Comparison of ENCODE assay signal across 15 mouse cellular contexts in the genomic region with DNA sequence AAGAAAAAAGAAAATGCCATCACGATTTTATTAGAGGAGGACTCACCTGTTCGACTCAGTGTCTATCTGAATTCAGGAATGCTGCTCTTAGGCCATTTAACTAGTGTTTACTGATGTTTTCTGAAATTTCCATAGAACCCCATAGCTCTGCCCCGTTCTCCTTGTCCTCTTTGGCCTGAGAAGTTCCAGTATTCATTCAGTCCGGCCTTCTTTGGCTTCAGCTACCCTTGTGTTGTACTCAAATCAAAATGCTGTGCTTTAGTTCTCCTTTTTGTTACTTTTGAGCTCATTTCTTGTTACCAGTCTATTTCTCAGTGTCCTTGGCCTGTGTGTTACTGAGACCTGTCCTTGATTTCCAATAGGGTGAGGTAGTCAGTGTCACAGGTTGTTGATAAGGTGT. TPM values are rescaled to one million over a fixed set of nuclear protein-coding genes. Genes with fewer than 3 reads are reported as not detected.
DNase-seq lines count a peak whose midpoint lies in the region; ATAC-seq lines count a peak whose summit lies in the region.
"Had no signal": no experiment of that assay in that cellular context is flagged by ENCODE, and none has a peak within 500 bp of the region (broad histone marks: within the 10 kb centered on the region; RNA-seq: fewer than 3 reads in every experiment).

No protein-coding gene starts in this region.

- no peaks in the 10 kb centered on the region for H3K36me3 ChIP-seq in heart, embryonic 14.5 days (ENCODE audit: control insufficient read depth, insufficient read depth, low read length)
- H3K36me3 ChIP-seq in liver, embryonic 11.5 days (ENCODE audit: control insufficient read depth, insufficient read depth, low read length), result no peaks in the 10 kb centered on the region
- H3K36me3 ChIP-seq in liver, embryonic 12.5 days, result no peaks in the 10 kb centered on the region
- no peaks in the 10 kb centered on the region for H3K36me3 ChIP-seq in liver, embryonic 15.5 days (replicated peaks)
- H3K36me3 ChIP-seq in midbrain, embryonic 10.5 days, result no peaks in the 10 kb centered on the region
- H3K36me3 ChIP-seq: limb, embryonic 10.5 days had no signal

- peaks cover 0 to 9% of the 10 kb centered on the region in 2 experiments; a peak in 2 of 4 replicates for H3K4me1 ChIP-seq in heart, embryonic 14.5 days (ENCODE audit: control insufficient read depth in 2 of 2, insufficient read depth in 2 of 2, low read length in 2 of 2)
- no peaks in the 10 kb centered on the region for H3K4me1 ChIP-seq in liver, embryonic 11.5 days (replicated peaks; ENCODE audit: control insufficient read depth, insufficient read depth, low read length)
- 0 out of 2 replicates have a peak, but pooled peaks cover 7% of the 10 kb centered on the region for H3K4me1 ChIP-seq in liver, embryonic 12.5 days
- 0 out of 2 replicates have a peak, but pooled peaks cover 5% of the 10 kb centered on the region for H3K4me1 ChIP-seq in liver, embryonic 15.5 days (replicated peaks)
- H3K4me1 ChIP-seq in midbrain, embryonic 10.5 days, result peaks cover 13% of the 10 kb centered on the region
- H3K4me1 ChIP-seq: limb, embryonic 10.5 days had no signal

- H3K9me3 ChIP-seq in heart, embryonic 14.5 days (ENCODE audit: control insufficient read depth, low read length), result no peaks in the 10 kb centered on the region
- H3K9me3 ChIP-seq in liver, embryonic 11.5 days (ENCODE audit: control insufficient read depth, low read length), result no peaks in the 10 kb centered on the region
- no peaks in the 10 kb centered on the region for H3K9me3 ChIP-seq in liver, embryonic 12.5 days (replicated peaks)
- no peaks in the 10 kb centered on the region for H3K9me3 ChIP-seq in liver, embryonic 15.5 days (replicated peaks)
- no peaks in the 10 kb centered on the region for H3K9me3 ChIP-seq in midbrain, embryonic 10.5 days (replicated peaks)
- H3K9me3 ChIP-seq: limb, embryonic 10.5 days had no signal

- 0 out of 4 replicates have a peak overlapping the region, but pooled peaks of 1 of the 2 experiments have one; percentile 91 for H3K27ac ChIP-seq in heart, embryonic 14.5 days (replicated peaks in 1 of 2; ENCODE audit: control insufficient read depth in 1 of 2, insufficient read depth in 1 of 2, low read depth in 2 of 2, low read length in 2 of 2)
- no peak overlapping the region for H3K27ac ChIP-seq in liver, embryonic 11.5 days (ENCODE audit: low read depth, low read length)
- H3K27ac ChIP-seq in liver, embryonic 12.5 days, result no peak overlapping the region
- H3K27ac ChIP-seq in liver, embryonic 15.5 days (replicated peaks), result no peak overlapping the region
- H3K27ac ChIP-seq in midbrain, embryonic 10.5 days (replicated peaks), result no peak overlapping the region

- intact Hi-C loops in heart, postnatal 14 days (cut with DNase I), result loop anchor here (5.0 kb wide), 2 partner anchors 94 to 419 kb away; no protein-coding TSS in a partner anchor

- 73% methylated on average over 4 of the region's 4 CpGs for WGBS in heart, embryonic 14.5 days
- WGBS in liver, embryonic 11.5 days, result 76% methylated on average over 4 of the region's 4 CpGs
- 65% methylated on average over 4 of the region's 4 CpGs for WGBS in liver, embryonic 12.5 days (ENCODE audit: insufficient replicate concordance)
- 59% methylated on average over 4 of the region's 4 CpGs for WGBS in liver, embryonic 15.5 days (ENCODE audit: insufficient replicate concordance)
- WGBS in midbrain, embryonic 10.5 days, result 88% methylated on average over 4 of the region's 4 CpGs

- DNase-seq in heart, postnatal 14 days, result no peak
- DNase-seq in liver, embryonic 11.5 days (ENCODE audit: low spot score), result no peak
- DNase-seq in B cell, adult 2 months, result peak; percentile 19 to 28
- no peak for DNase-seq in urinary bladder, adult 18-20 months (ENCODE audit: low spot score in 2 of 2)
- no peak for DNase-seq in midbrain, embryonic 10.5 days (ENCODE audit: low spot score)

- H3K27me3 ChIP-seq in heart, embryonic 14.5 days (ENCODE audit: control insufficient read depth, insufficient read depth, low read length), result no peaks in the 10 kb centered on the region
- H3K27me3 ChIP-seq in liver, embryonic 11.5 days (replicated peaks; ENCODE audit: control insufficient read depth, insufficient read depth, low read length), result no peaks in the 10 kb centered on the region
- H3K27me3 ChIP-seq in liver, embryonic 12.5 days (replicated peaks), result no peaks in the 10 kb centered on the region
- H3K27me3 ChIP-seq in liver, embryonic 15.5 days, result no peaks in the 10 kb centered on the region
- no peaks in the 10 kb centered on the region for H3K27me3 ChIP-seq in midbrain, embryonic 10.5 days (ENCODE audit: low read depth, poor library complexity, severe bottlenecking)
- H3K27me3 ChIP-seq: Patski had no signal

- H3K4me3 ChIP-seq in heart, embryonic 14.5 days (ENCODE audit: control insufficient read depth in 1 of 2, insufficient read depth in 1 of 2, low read depth in 1 of 2, low read length in 2 of 2), result no peak overlapping the region
- no peak overlapping the region for H3K4me3 ChIP-seq in liver, embryonic 11.5 days (ENCODE audit: low read depth, low read length)
- no peak overlapping the region; the same call in 1 of the 2 replicates for H3K4me3 ChIP-seq in liver, embryonic 12.5 days
- no peak overlapping the region; the same call in 1 of the 2 replicates for H3K4me3 ChIP-seq in liver, embryonic 15.5 days (replicated peaks)
- H3K4me3 ChIP-seq in midbrain, embryonic 10.5 days, result no peak overlapping the region

- ATAC-seq in heart, embryonic 14.5 days (ENCODE audit: insufficient number of reproducible peaks, insufficient read depth, low FRiP score, low read depth), result no peak
- ATAC-seq in liver, embryonic 11.5 days (replicated peaks; ENCODE audit: low FRiP score), result no peak
- ATAC-seq in liver, embryonic 12.5 days, result no peak
- ATAC-seq in liver, embryonic 15.5 days (ENCODE audit: insufficient read depth), result no peak

- peak overlapping the region; percentile 58 for H3K4me2 ChIP-seq in heart, embryonic 14.5 days (ENCODE audit: low read length)
- H3K4me2 ChIP-seq in liver, embryonic 11.5 days, result peak overlapping the region; percentile 56; the same call in 1 of the 2 replicates
- no peak overlapping the region; the same call in 1 of the 2 replicates for H3K4me2 ChIP-seq in liver, embryonic 12.5 days
- H3K4me2 ChIP-seq in liver, embryonic 15.5 days, result peak overlapping the region; percentile 62; the same call in 1 of the 2 replicates

- H3K9ac ChIP-seq in heart, embryonic 14.5 days (ENCODE audit: low read length), result no peak overlapping the region
- H3K9ac ChIP-seq in liver, embryonic 11.5 days (ENCODE audit: low read depth, low read length), result no peak overlapping the region
- H3K9ac ChIP-seq in liver, embryonic 12.5 days, result no peak overlapping the region
- H3K9ac ChIP-seq in liver, embryonic 15.5 days, result no peak overlapping the region

RNA-seq across cellular contexts. Expression of a gene that starts 0.9 kb away (rescaled TPM):
- 21.6 and 25.0 TPM in 2 replicates for polyA plus RNA-seq in heart, embryonic 14.5 days (2014; fragmentation: Nextera tagmentation; extraction: Ambion mirVana)
- 10 to 100 TPM in 1 of 2 experiments, 1 to 10 TPM in 1; 8.1 to 10.3 TPM for total RNA-seq in heart, postnatal 14 days (2021)
- 6.5 and 8.1 TPM in 2 replicates for polyA plus RNA-seq in liver, embryonic 11.5 days (2014; fragmentation: Nextera tagmentation; extraction: Ambion mirVana)
- polyA plus RNA-seq in liver, embryonic 12.5 days (2016; fragmentation: Nextera tagmentation; extraction: Ambion mirVana), result 5.1 and 5.6 TPM in 2 replicates
- polyA plus RNA-seq in liver, embryonic 15.5 days (2015; fragmentation: Nextera tagmentation; extraction: Ambion mirVana), result 6.3 and 6.6 TPM in 2 replicates
- polyA plus RNA-seq in midbrain, embryonic 10.5 days (2016; fragmentation: Nextera tagmentation; extraction: Ambion mirVana), result 3.4 and 5.0 TPM in 2 replicates

RNA-seq across cellular contexts. Expression of a gene that starts 42.7 kb away (rescaled TPM):
- polyA plus RNA-seq in heart, embryonic 14.5 days (2014; fragmentation: Nextera tagmentation; extraction: Ambion mirVana), result 0.22 and 0.30 TPM in 2 replicates
- total RNA-seq in heart, postnatal 14 days (2021), result not detected
- 0.38 and 0.71 TPM in 2 replicates for polyA plus RNA-seq in liver, embryonic 11.5 days (2014; fragmentation: Nextera tagmentation; extraction: Ambion mirVana)
- 0.12 and 0.17 TPM in 2 replicates for polyA plus RNA-seq in liver, embryonic 12.5 days (2016; fragmentation: Nextera tagmentation; extraction: Ambion mirVana)
- polyA plus RNA-seq in liver, embryonic 15.5 days (2015; fragmentation: Nextera tagmentation; extraction: Ambion mirVana), result not detected in 2 replicates
- polyA plus RNA-seq in midbrain, embryonic 10.5 days (2016; fragmentation: Nextera tagmentation; extraction: Ambion mirVana), result not detected in 2 replicates
- total RNA-seq: megakaryocyte-erythroid progenitor cell, adult 5-6 weeks had no signal

RNA-seq across cellular contexts. Expression of a gene that starts 48.7 kb away (rescaled TPM):
- polyA plus RNA-seq in heart, embryonic 14.5 days (2014; fragmentation: Nextera tagmentation; extraction: Ambion mirVana), result not detected in 2 replicates
- total RNA-seq in heart, postnatal 14 days (2021), result not detected
- not detected in 2 replicates for polyA plus RNA-seq in liver, embryonic 11.5 days (2014; fragmentation: Nextera tagmentation; extraction: Ambion mirVana)
- polyA plus RNA-seq in liver, embryonic 12.5 days (2016; fragmentation: Nextera tagmentation; extraction: Ambion mirVana), result not detected in 2 replicates
- polyA plus RNA-seq in liver, embryonic 15.5 days (2015; fragmentation: Nextera tagmentation; extraction: Ambion mirVana), result not detected in 2 replicates
- not detected in 2 replicates for polyA plus RNA-seq in midbrain, embryonic 10.5 days (2016; fragmentation: Nextera tagmentation; extraction: Ambion mirVana)
- total RNA-seq: adrenal gland, adult 8-10 months; forebrain, postnatal 0 days; layer of hippocampus, adult 8-10 months; megakaryocyte-erythroid progenitor cell, adult 5-6 weeks had no signal
- polyA plus RNA-seq: forebrain, postnatal 0 days; limb, embryonic 10.5 days; Patski; urinary bladder, adult 2 months had no signal

Comparison
In these comparisons a context has a peak if more than half of its experiments do, and no peak if none do; other contexts are left out.
1. DNase-seq: peak in B cell, adult 2 months (2 of 2); none in heart, postnatal 14 days (0 of 2), liver, embryonic 11.5 days (single experiment), urinary bladder, adult 18-20 months (0 of 2) and midbrain, embryonic 10.5 days (single experiment).